Mouse (Mus musculus) hindbrain, embryonic 11.5 days (tissue): Measurements from ENCODE around the gene Dmrt1. TPM values are rescaled to one million over a fixed set of nuclear protein-coding genes. Genes with fewer than 3 reads are reported as not detected.

Source experiments
- ATAC-seq: fragments of 200-750 bp; cut with Nextera tagmentation; 2 replicates; pipeline ENCODE4 v1.8.0; 2017; ENCODE audit warnings: mild to moderate bottlenecking, moderate TSS enrichment, moderate library complexity; ENCODE audit not compliant: low FRiP score
- DNase-seq: peaks from one replicate; pipeline ENCODE4 v3.0.0-alpha.2; 2015; ENCODE audit warnings: low spot score
- H3K27ac ChIP-seq: fragments of 300-500 bp; sonication (generic); 2 replicates; pipeline ENCODE4 v1.5.1; 2014; ENCODE audit warnings: mild to moderate bottlenecking, low read depth, low read length
- H3K27me3 ChIP-seq: fragments of 300-500 bp; sonication (generic); 2 replicates; pipeline ENCODE4 v1.6.1; 2014; ENCODE audit warnings: mild to moderate bottlenecking, low read length, moderate library complexity, mixed read lengths; ENCODE audit not compliant: control insufficient read depth, insufficient read depth
- H3K36me3 ChIP-seq: fragments of 300-500 bp; sonication (generic); 2 replicates; pipeline ENCODE4 v1.6.1; 2014; ENCODE audit warnings: mild to moderate bottlenecking, low read length, moderate library complexity, mixed read lengths; ENCODE audit not compliant: control insufficient read depth, insufficient read depth
- H3K4me1 ChIP-seq: fragments of 300-500 bp; sonication (generic); replicated peaks from 2 replicates; pipeline ENCODE4 v1.6.1; 2014; ENCODE audit warnings: low read length, mixed read lengths; ENCODE audit not compliant: control insufficient read depth, insufficient read depth
- H3K4me2 ChIP-seq: fragments of 300-500 bp; sonication (generic); replicated peaks from 2 replicates; pipeline ENCODE4 v1.6.1; 2014; ENCODE audit warnings: mild to moderate bottlenecking, low read depth, low read length
- H3K4me3 ChIP-seq: fragments of 300-500 bp; sonication (generic); 2 replicates; pipeline ENCODE4 v1.5.1; 2014; ENCODE audit warnings: low read depth, low read length
- H3K9ac ChIP-seq: fragments of 300-500 bp; sonication (generic); 2 replicates; pipeline ENCODE4 v1.6.1; 2014; ENCODE audit warnings: low read depth, low read length
- H3K9me3 ChIP-seq: fragments of 300-500 bp; sonication (generic); 2 replicates; pipeline ENCODE4 v1.6.1; 2016; ENCODE audit warnings: low read length; ENCODE audit not compliant: control insufficient read depth
- WGBS: fragments of 180-500 bp; shearing (Covaris S2); extraction: QIAGEN DNeasy Blood & Tissue Kit; methylation state at CpG from one replicate; pipeline ENCODE4 v1.1.7; 2014; 5-methylcytosine and 5-hydroxymethylcytosine counted together
- polyA plus RNA-seq: library from polyadenylated mRNA; unstranded; fragments of >200 nt; fragmentation: Nextera tagmentation; extraction: Ambion mirVana; gene quantifications from 2 replicates; pipeline ENCODE4 v1.2.1, GENCODE M21; 2014

Dmrt1 gene
- polyA plus RNA-seq, 1 experiment from 2014 or later = 0.15 TPM

- Histone ChIP-seq H3K27ac (no peak overlapping the region), H3K9ac (no peak overlapping the region), H3K9me3 (no peaks in the 10 kb centered on the region), H3K4me1 (no peaks in the 10 kb centered on the region), H3K36me3 (no peaks in the 10 kb centered on the region), H3K4me2 (no peak overlapping the region), H3K27me3 (no peaks in the 10 kb centered on the region), H3K4me3 (no peak overlapping the region)
- 38% methylated on average over 13 of the region's 13 CpGs for WGBS
- DNase-seq = peak; percentile 75
- ATAC-seq = peak; percentile 69
These were observed 40.4 kb downstream of the Dmrt1 start for GRCm38 (mm10) chr19:25545714-25546340.

GRCm38 (mm10) chr19:25547086-25547643 lies 41.7 kb downstream of the Dmrt1 start:
- no peak overlapping the region for H3K4me2 ChIP-seq
- no peaks in the 10 kb centered on the region for H3K36me3 ChIP-seq
- no peak overlapping the region for H3K9ac ChIP-seq
- H3K9me3 ChIP-seq = no peaks in the 10 kb centered on the region
- H3K27me3 ChIP-seq = no peaks in the 10 kb centered on the region
- H3K4me1 ChIP-seq = no peaks in the 10 kb centered on the region
- ATAC-seq (no peak), DNase-seq (no peak)
- H3K4me3 ChIP-seq = no peak overlapping the region
- WGBS = 82% methylated on average over 9 of the region's 9 CpGs
- no peak overlapping the region for H3K27ac ChIP-seq

- Histone ChIP-seq H3K9ac (no peak overlapping the region), H3K27ac (no peak overlapping the region), H3K36me3 (no peaks in the 10 kb centered on the region), H3K4me2 (no peak overlapping the region), H3K4me3 (no peak overlapping the region), H3K9me3 (no peaks in the 10 kb centered on the region), H3K27me3 (no peaks in the 10 kb centered on the region), H3K4me1 (no peaks in the 10 kb centered on the region)
- DNase-seq = no peak
- 70% methylated on average over 5 of the region's 5 CpGs for WGBS
- no peak for ATAC-seq
These were observed 44.9 kb downstream of the Dmrt1 start for GRCm38 (mm10) chr19:25550346-25550745.

GRCm38 (mm10) chr19:25551053-25551452 lies 45.6 kb downstream of the Dmrt1 start:
- Histone ChIP-seq H3K4me1 (no peaks in the 10 kb centered on the region), H3K27me3 (no peaks in the 10 kb centered on the region), H3K9ac (no peak overlapping the region), H3K4me3 (no peak overlapping the region), H3K36me3 (no peaks in the 10 kb centered on the region), H3K27ac (no peak overlapping the region), H3K9me3 (no peaks in the 10 kb centered on the region), H3K4me2 (no peak overlapping the region)
- WGBS = 84% methylated on average over 5 of the region's 5 CpGs
- ATAC-seq (no peak), DNase-seq (no peak)

GRCm38 (mm10) chr19:25564430-25564829 lies 59.0 kb downstream of the Dmrt1 start:
- no peaks in the 10 kb centered on the region for H3K9me3 ChIP-seq
- 84% methylated on average over 12 of the region's 12 CpGs for WGBS
- no peaks in the 10 kb centered on the region for H3K36me3 ChIP-seq
- H3K4me3 ChIP-seq = no peak overlapping the region
- H3K27ac ChIP-seq = no peak overlapping the region
- DNase-seq = no peak
- H3K27me3 ChIP-seq = no peaks in the 10 kb centered on the region
- no peaks in the 10 kb centered on the region for H3K4me1 ChIP-seq
- H3K9ac ChIP-seq = no peak overlapping the region
- H3K4me2 ChIP-seq = no peak overlapping the region
- ATAC-seq = no peak

GRCm38 (mm10) chr19:25569778-25570177 lies 64.4 kb downstream of the Dmrt1 start:
- Histone ChIP-seq H3K27ac (no peak overlapping the region), H3K9ac (no peak overlapping the region), H3K4me2 (no peak overlapping the region), H3K27me3 (0 out of 2 replicates have a peak, but pooled peaks cover 2% of the 10 kb centered on the region), H3K36me3 (no peaks in the 10 kb centered on the region), H3K9me3 (no peaks in the 10 kb centered on the region), H3K4me1 (no peaks in the 10 kb centered on the region; the same call in 1 of the 2 replicates), H3K4me3 (no peak overlapping the region)
- WGBS = 83% methylated on average over 7 of the region's 7 CpGs
- ATAC-seq (no peak), DNase-seq (no peak)

GRCm38 (mm10) chr19:25574431-25574830 lies 69.0 kb downstream of the Dmrt1 start:
- Histone ChIP-seq H3K4me1 (no peaks in the 10 kb centered on the region; the same call in 1 of the 2 replicates), H3K4me2 (no peak overlapping the region), H3K27me3 (peaks cover 2% of the 10 kb centered on the region; the same call in 1 of the 2 replicates), H3K9ac (no peak overlapping the region), H3K9me3 (no peaks in the 10 kb centered on the region), H3K36me3 (no peaks in the 10 kb centered on the region), H3K27ac (no peak overlapping the region), H3K4me3 (no peak overlapping the region)
- WGBS = 47% methylated on average over 10 of the region's 10 CpGs
- DNase-seq (no peak), ATAC-seq (no peak)

GRCm38 (mm10) chr19:25574981-25575814 lies 69.8 kb downstream of the Dmrt1 start:
- peaks cover 2% of the 10 kb centered on the region; the same call in 1 of the 2 replicates for H3K27me3 ChIP-seq
- no peak overlapping the region for H3K4me3 ChIP-seq
- no peaks in the 10 kb centered on the region for H3K9me3 ChIP-seq
- peak; percentile 35; the same call in 1 of the 2 replicates for ATAC-seq
- peak; percentile 36 for DNase-seq
- no peak overlapping the region for H3K9ac ChIP-seq
- H3K4me2 ChIP-seq = no peak overlapping the region; the same call in 1 of the 2 replicates
- 15% methylated on average over 17 of the region's 17 CpGs for WGBS
- no peaks in the 10 kb centered on the region; the same call in 1 of the 2 replicates for H3K4me1 ChIP-seq
- no peak overlapping the region for H3K27ac ChIP-seq
- no peaks in the 10 kb centered on the region for H3K36me3 ChIP-seq
